Mouse (Mus musculus): ENCODE measurements at regions not wholly inside any gene's neighbourhood (a gene's known extent, or its start where the extent isn't known, plus 50 kb on each side); places are given as distances from the start of the nearest gene placed in this dataset.

DNA sequence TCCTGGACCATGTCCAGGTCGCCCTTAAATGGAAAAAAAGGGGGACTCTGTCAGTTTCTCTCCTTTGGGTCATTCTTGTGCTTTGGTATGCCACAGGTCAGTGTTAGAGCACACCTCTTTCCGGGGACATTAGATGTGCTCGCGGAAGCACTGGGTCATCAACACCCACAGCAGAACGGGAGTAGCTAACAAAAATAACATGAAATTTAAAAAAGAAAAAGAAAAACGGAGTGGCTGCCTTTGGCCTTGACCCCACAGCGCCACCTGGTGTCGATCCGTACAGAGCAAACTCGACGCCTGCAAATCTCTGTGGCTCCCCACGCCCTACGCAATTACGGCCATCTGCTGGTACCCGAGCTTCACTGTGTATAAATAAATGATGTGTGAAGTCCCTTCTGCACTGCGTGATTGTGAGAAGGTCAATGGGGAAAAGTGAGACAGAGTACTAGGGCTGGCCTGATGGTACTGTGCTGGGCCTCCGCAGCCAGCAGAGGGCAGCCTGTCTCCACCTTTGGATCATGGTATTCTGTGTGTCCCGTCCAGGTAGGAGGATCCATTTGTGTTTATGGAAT is 99.0 kb upstream of the Slc7a12 start:
- in situ Hi-C loops (cut with MboI; ENCODE audit: low sequenced_read_pairs), result loop anchor here (25.0 kb wide), 2 partner anchors 281 to 831 kb away; no protein-coding TSS in a partner anchor

DNA sequence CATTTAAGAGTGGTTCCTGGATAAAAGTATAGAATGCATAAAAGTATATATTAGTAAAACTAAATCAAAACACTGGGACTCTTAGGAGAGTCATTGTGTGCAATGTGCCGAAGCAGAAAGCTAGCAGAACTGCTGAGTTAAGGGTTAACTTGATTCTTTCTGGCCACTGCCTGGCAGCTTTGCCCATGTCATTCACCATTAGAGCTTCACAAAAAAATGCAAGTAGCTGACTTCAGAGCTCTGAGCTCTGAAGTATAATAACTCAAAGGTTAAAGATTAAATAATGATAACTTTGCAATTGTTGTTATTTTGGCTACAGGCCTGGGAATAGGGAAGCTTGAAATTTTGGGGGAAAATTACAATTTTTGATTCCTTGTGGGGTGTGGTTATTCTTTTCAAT is 89.8 kb upstream of the Slc7a12 start:
- in situ Hi-C loops (cut with MboI; ENCODE audit: low sequenced_read_pairs), result loop anchor here (25.0 kb wide), 2 partner anchors 272 to 822 kb away; no protein-coding TSS in a partner anchor

DNA sequence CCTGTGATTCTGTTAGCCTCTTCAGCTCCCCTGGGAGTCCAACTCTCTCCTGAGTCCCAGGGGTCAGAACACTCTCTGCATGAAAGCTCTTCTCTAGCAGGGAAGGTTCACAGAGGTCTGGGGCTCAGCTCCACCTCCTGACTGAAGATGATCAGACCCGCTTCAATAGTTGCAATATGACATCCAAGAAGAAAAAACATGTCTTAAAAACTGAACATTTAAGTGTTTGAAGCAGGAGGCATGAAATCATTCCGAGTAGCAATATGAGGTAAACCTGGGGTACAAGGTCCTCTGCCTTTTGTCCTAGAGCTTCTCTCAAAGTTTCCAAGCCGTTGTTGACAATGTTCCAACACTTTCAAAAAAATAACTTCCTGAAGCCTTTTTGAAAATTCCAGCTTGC is 81.8 kb upstream of the Slc7a12 start:
- in situ Hi-C loops (cut with MboI; ENCODE audit: low sequenced_read_pairs), result loop anchor here (25.0 kb wide), 2 partner anchors 264 to 814 kb away; no protein-coding TSS in a partner anchor

DNA sequence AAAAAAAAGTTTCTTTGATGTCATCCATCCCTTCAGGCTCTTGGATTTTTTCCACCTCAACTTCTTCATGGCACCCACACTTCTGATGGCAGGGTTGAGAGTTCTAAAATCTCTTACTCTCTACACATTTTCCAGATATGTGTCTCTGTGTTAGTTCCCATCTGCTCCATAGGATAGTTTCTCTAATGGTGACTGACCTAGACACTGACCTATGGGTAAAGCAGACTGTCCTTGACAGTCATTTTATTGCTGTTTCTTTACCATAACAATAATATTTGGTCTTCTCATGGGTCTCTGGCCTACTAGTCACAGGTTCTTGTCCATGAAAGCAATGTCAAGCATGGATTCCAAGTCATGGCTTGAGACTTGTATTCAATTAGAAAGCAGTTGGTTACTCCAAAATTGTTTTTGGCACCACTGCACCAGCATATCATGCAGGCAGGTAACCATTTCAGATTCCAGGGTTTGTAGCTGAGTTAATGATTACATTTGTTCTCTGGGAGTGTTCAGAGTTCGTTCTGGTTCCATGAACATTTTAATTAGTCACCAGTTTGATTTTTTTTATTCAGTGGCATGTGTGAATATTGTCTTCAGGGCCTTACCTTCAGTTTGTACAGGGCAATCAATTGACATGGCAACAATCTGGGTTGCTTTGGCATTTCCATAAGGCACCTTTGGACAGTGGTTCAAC is 71.9 kb upstream of the Slc7a12 start:
- in situ Hi-C loops (cut with MboI; ENCODE audit: low sequenced_read_pairs), result no loop called here
